Mouse (Mus musculus) forebrain, embryonic 13.5 days (tissue): ENCODE measurements around the gene Cdk5r2. TPM values are rescaled to one million over a fixed set of nuclear protein-coding genes. Genes with fewer than 3 reads are reported as not detected.
A peak's percentile ranks its signal among the peaks of the same experiment; 100 is the strongest.

Experiments used
- ATAC-seq: fragments of 200-750 bp; cut with Nextera tagmentation; 2 replicates; pipeline ENCODE4 v1.8.0; 2017
- H3K27ac ChIP-seq: fragments of 300-500 bp; sonication (generic); 2 replicates; pipeline ENCODE4 v1.5.1; 2015; ENCODE audit warnings: inconsistent platforms, mild to moderate bottlenecking, moderate library complexity
- H3K27me3 ChIP-seq: fragments of 300-500 bp; sonication (generic); 2 replicates; pipeline ENCODE4 v1.6.1; 2015; ENCODE audit warnings: mild to moderate bottlenecking, inconsistent platforms
- H3K36me3 ChIP-seq: fragments of 300-500 bp; sonication (generic); 2 replicates; pipeline ENCODE4 v1.6.1; 2015; ENCODE audit warnings: mild to moderate bottlenecking, inconsistent platforms; ENCODE audit not compliant: poor library complexity, severe bottlenecking
- H3K4me1 ChIP-seq: fragments of 300-500 bp; sonication (generic); 2 replicates; pipeline ENCODE4 v1.6.1; 2015; ENCODE audit warnings: inconsistent platforms
- H3K4me2 ChIP-seq: fragments of 300-500 bp; sonication (generic); 2 replicates; pipeline ENCODE4 v1.6.1; 2015; ENCODE audit warnings: inconsistent platforms, mild to moderate bottlenecking, moderate library complexity
- H3K4me3 ChIP-seq: fragments of 300-500 bp; sonication (generic); 2 replicates; pipeline ENCODE4 v1.5.1; 2015; ENCODE audit warnings: mild to moderate bottlenecking, inconsistent platforms
- H3K9ac ChIP-seq: fragments of 300-500 bp; sonication (generic); 2 replicates; pipeline ENCODE4 v1.6.1; 2015; ENCODE audit warnings: mild to moderate bottlenecking, inconsistent platforms
- H3K9me3 ChIP-seq: fragments of 300-500 bp; sonication (generic); replicated peaks from 2 replicates; pipeline ENCODE4 v1.6.1; 2016; ENCODE audit warnings: inconsistent platforms
- WGBS: fragments of 180-500 bp; shearing (Covaris S2); methylation state at CpG from one replicate; pipeline ENCODE4 v1.1.7; 2015; 5-methylcytosine and 5-hydroxymethylcytosine counted together
- microRNA counts: library from miRNA; unstranded; fragments of <30 nt; microRNA quantifications from one replicate; lab custom pipeline; 2016
- microRNA-seq: library from miRNA; unstranded; fragments of <30 nt; microRNA quantifications from one replicate; pipeline ENCODE4, GENCODE M21; 2016
- polyA plus RNA-seq: library from polyadenylated mRNA; unstranded; fragments of >200 nt; fragmentation: Nextera tagmentation; extraction: Ambion mirVana; gene quantifications from 2 replicates; pipeline ENCODE4 v1.2.1, GENCODE M21; 2015

Gene Cdk5r2
- polyA plus RNA-seq, 1 experiment from 2014 or later = 1.3 TPM

DNA sequence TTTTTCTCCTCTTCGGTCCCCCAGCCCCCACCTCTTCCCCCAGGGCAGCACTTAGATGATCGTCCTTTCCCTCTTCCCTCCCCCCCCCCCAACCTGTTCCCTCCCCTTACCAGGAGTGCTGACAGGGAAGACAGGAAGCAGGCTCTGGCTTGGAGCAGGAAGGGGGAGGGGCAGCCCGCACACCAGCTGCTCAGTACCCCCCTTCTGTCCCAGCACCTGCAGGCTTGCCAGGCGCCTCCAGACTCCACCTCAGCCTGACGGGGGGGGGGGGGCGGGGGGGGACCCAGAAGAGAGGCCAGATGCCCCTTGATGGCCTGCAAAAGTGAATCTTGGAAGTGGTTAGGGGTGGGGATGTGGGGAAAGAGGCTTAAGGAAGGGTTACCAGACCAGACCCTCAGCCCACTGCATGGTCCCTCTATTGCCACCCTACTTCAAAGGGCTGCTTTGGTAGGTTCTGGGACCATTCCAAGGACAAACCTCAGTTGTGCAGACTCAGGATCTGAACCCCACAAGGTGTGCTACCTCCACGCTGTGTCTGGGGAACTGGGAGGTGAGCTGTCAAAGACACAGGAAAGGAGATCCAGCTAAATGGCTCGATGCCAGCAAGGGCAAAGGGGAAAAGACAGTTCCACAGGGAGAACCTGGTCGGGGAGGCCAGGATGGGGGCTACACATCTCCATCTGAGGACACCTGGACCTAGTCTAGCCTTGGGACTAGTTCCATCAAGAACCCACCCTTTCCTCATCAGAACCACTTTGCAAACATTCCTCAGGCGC is 44.1 kb downstream of the Cdk5r2 start:
- Histone ChIP-seq H3K27me3 (peaks cover 98% of the 10 kb centered on the region), H3K27ac (no peak overlapping the region), H3K4me3 (no peak overlapping the region), H3K4me1 (peaks cover 25% of the 10 kb centered on the region), H3K4me2 (no peak overlapping the region), H3K9me3 (no peaks in the 10 kb centered on the region), H3K36me3 (no peaks in the 10 kb centered on the region), H3K9ac (no peak overlapping the region)
- ATAC-seq = no peak
- WGBS = 4% methylated on average over 7 of the region's 10 CpGs

GRCm38 (mm10) chr1:74900341-74901285 is 45.9 kb downstream of the Cdk5r2 start:
- Histone ChIP-seq H3K36me3 (no peaks in the 10 kb centered on the region), H3K4me2 (peak overlapping the region; percentile 67), H3K4me1 (peaks cover 25% of the 10 kb centered on the region), H3K27me3 (peaks cover 97% of the 10 kb centered on the region), H3K27ac (no peak overlapping the region), H3K9ac (peak overlapping the region; percentile 48), H3K9me3 (no peaks in the 10 kb centered on the region), H3K4me3 (peak overlapping the region; percentile 36)
- 0 out of 2 replicates have a peak, but pooled peaks have one; percentile 41 for ATAC-seq
- 1% methylated on average over 56 of the region's 66 CpGs for WGBS

- no peak overlapping the region for H3K4me2 ChIP-seq
- ATAC-seq = no peak
- H3K9ac ChIP-seq = no peak overlapping the region
- 4% methylated on average over 3 of the region's 3 CpGs for WGBS
- H3K9me3 ChIP-seq = no peaks in the 10 kb centered on the region
- H3K36me3 ChIP-seq = no peaks in the 10 kb centered on the region
- no peak overlapping the region for H3K27ac ChIP-seq
- H3K4me3 ChIP-seq = no peak overlapping the region
- peaks cover 89% of the 10 kb centered on the region for H3K27me3 ChIP-seq
- peaks cover 25% of the 10 kb centered on the region for H3K4me1 ChIP-seq
Observed at GRCm38 (mm10) chr1:74901686-74902085, 47.0 kb downstream of the Cdk5r2 start.

DNA sequence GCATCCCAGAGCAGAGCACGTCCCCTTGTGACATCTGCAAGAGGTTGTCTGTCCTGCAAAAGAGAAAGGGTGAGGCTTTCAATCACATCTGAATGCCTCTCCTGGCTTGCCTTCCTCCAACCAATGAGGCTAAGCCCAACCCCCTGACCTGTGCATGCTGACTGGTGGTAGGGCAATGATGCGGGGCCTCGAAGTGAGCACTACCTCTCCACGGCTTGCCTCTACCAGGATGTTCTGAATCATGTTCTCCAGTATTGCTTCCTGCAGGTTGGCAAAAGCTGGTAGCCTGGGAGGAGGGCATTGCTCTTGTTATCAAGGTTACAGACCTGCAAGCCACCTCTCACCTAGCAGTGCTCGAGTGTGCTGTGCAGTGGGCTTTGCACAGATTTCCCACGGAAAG is 47.5 kb downstream of the Cdk5r2 start:
- Histone ChIP-seq H3K27me3 (peaks cover 88% of the 10 kb centered on the region), H3K4me1 (peaks cover 25% of the 10 kb centered on the region), H3K36me3 (no peaks in the 10 kb centered on the region), H3K4me2 (no peak overlapping the region), H3K4me3 (no peak overlapping the region), H3K9ac (no peak overlapping the region), H3K9me3 (no peaks in the 10 kb centered on the region), H3K27ac (no peak overlapping the region)
- WGBS = 23% methylated on average over 6 of the region's 6 CpGs
- ATAC-seq = no peak

MicroRNAs within 50 kb of the gene (microRNA counts, 519-probe panel; counts per million panel counts)
- microRNA mmu-miR-375 (lab: Ali Mortazavi, UCI) = 177 counts per million, percentile 53 among the panel's probes with 10 or more counts

Small RNAs within 50 kb of the gene (microRNA-seq; reads per million reads assigned to microRNA genes)
- 251 reads per million, percentile 62 among the genes with 10 or more reads in this experiment for gene Mir375

Other genes starting within 250 kb of the Cdk5r2 start
- gene Ttll4, start 193.2 kb upstream of the Cdk5r2 start, polyA plus RNA-seq = 16.7 and 21.2 TPM in 2 replicates
- 0.81 and 1.4 TPM in 2 replicates for gene Cyp27a1, start 141.4 kb upstream of the Cdk5r2 start, polyA plus RNA-seq
- not detected in 2 replicates for gene Prkag3, start 105.7 kb upstream of the Cdk5r2 start, polyA plus RNA-seq
- gene Wnt6, start 83.0 kb upstream of the Cdk5r2 start, polyA plus RNA-seq = 0.73 and 0.92 TPM in 2 replicates
- 0.29 and 0.63 TPM in 2 replicates for gene Wnt10a, start 63.4 kb upstream of the Cdk5r2 start, polyA plus RNA-seq
- gene Fev, start 30.5 kb downstream of the Cdk5r2 start, polyA plus RNA-seq = not detected in 2 replicates
- not detected in 2 replicates for gene Cryba2, start 38.2 kb downstream of the Cdk5r2 start, polyA plus RNA-seq
- gene Cfap65, start 80.7 kb downstream of the Cdk5r2 start, polyA plus RNA-seq = 0.56 and 0.57 TPM in 2 replicates
- gene Ihh, start 96.7 kb downstream of the Cdk5r2 start, polyA plus RNA-seq = 0.20 and 0.21 TPM in 2 replicates